23 mouse cellular contexts compared by ENCODE assay signal in genomic region chr8:61617651-61618050, GRCm38 (mm10).
DNase-seq lines count a peak whose midpoint lies in the region; ATAC-seq and TF ChIP-seq lines count a peak whose summit lies in the region.
"Had no signal": no experiment of that assay in that cellular context is flagged by ENCODE, and none has a peak within 500 bp of the region (broad histone marks: within the 10 kb centered on the region; RNA-seq: fewer than 3 reads in every experiment).

No protein-coding gene starts in this region.

- H3K4me1 ChIP-seq in forebrain, embryonic 11.5 days (replicated peaks; ENCODE audit: control insufficient read depth, insufficient read depth, low read length): no peaks in the 10 kb centered on the region
- no peaks in the 10 kb centered on the region for H3K4me1 ChIP-seq in forebrain, postnatal 0 days (ENCODE audit: insufficient read depth)
- peaks cover 27% of the 10 kb centered on the region; the same call in 1 of the 2 replicates for H3K4me1 ChIP-seq in heart, embryonic 10.5 days
- peaks cover 34% of the 10 kb centered on the region for H3K4me1 ChIP-seq in heart, embryonic 15.5 days (replicated peaks)
- H3K4me1 ChIP-seq in lung, postnatal 0 days (ENCODE audit: insufficient read depth, low read depth, low read length): no peaks in the 10 kb centered on the region
- H3K4me1 ChIP-seq in embryonic facial prominence, embryonic 10.5 days: peaks cover 8% of the 10 kb centered on the region
- H3K4me1 ChIP-seq: forebrain, embryonic 12.5 days; hindbrain, embryonic 12.5 days had no signal

- TF ChIP-seq EP300 in lung, postnatal 0 days (IDR thresholded peaks at IDR 0.05): no peak

- H3K9me3 ChIP-seq in forebrain, embryonic 11.5 days (ENCODE audit: control insufficient read depth, low read length): no peaks in the 10 kb centered on the region
- H3K9me3 ChIP-seq in forebrain, postnatal 0 days (ENCODE audit: low read length): no peaks in the 10 kb centered on the region
- H3K9me3 ChIP-seq in heart, embryonic 10.5 days: no peaks in the 10 kb centered on the region
- no peaks in the 10 kb centered on the region for H3K9me3 ChIP-seq in heart, embryonic 15.5 days (replicated peaks)
- no peaks in the 10 kb centered on the region for H3K9me3 ChIP-seq in lung, postnatal 0 days (ENCODE audit: low read length)
- H3K9me3 ChIP-seq in embryonic facial prominence, embryonic 10.5 days: no peaks in the 10 kb centered on the region
- H3K9me3 ChIP-seq: embryonic facial prominence, embryonic 12.5 days; forebrain, embryonic 12.5 days; G1E; hindbrain, embryonic 12.5 days had no signal

- no peak overlapping the region for H3K9ac ChIP-seq in forebrain, embryonic 11.5 days (ENCODE audit: low read length)
- no peak overlapping the region for H3K9ac ChIP-seq in forebrain, postnatal 0 days
- H3K9ac ChIP-seq in heart, embryonic 15.5 days: no peak overlapping the region
- H3K9ac ChIP-seq in lung, postnatal 0 days (replicated peaks; ENCODE audit: low read depth): no peak overlapping the region
- H3K9ac ChIP-seq: embryonic facial prominence, embryonic 12.5 days; forebrain, embryonic 12.5 days; hindbrain, embryonic 12.5 days had no signal

- TF ChIP-seq CTCF in forebrain, postnatal 0 days (IDR thresholded peaks at IDR 0.05; ENCODE audit: low read depth): no peak
- no peak for TF ChIP-seq CTCF in lung, postnatal 0 days (IDR thresholded peaks at IDR 0.05)

- no peaks in the 10 kb centered on the region for H3K27me3 ChIP-seq in forebrain, embryonic 11.5 days (ENCODE audit: control insufficient read depth, insufficient read depth, low read length)
- H3K27me3 ChIP-seq in forebrain, postnatal 0 days (ENCODE audit: insufficient read depth, low read length): no peaks in the 10 kb centered on the region
- H3K27me3 ChIP-seq in heart, embryonic 10.5 days (ENCODE audit: insufficient read depth, poor library complexity, severe bottlenecking): no peaks in the 10 kb centered on the region
- H3K27me3 ChIP-seq in heart, embryonic 15.5 days: no peaks in the 10 kb centered on the region
- H3K27me3 ChIP-seq in lung, postnatal 0 days (replicated peaks; ENCODE audit: insufficient read depth, low read length): no peaks in the 10 kb centered on the region
- H3K27me3 ChIP-seq in embryonic facial prominence, embryonic 10.5 days (replicated peaks; ENCODE audit: low read depth, poor library complexity, severe bottlenecking): no peaks in the 10 kb centered on the region
- H3K27me3 ChIP-seq: embryonic facial prominence, embryonic 12.5 days; forebrain, embryonic 12.5 days; hindbrain, embryonic 12.5 days had no signal

- ATAC-seq in forebrain, embryonic 11.5 days (replicated peaks; ENCODE audit: low FRiP score): no peak
- ATAC-seq in forebrain, postnatal 0 days: no peak
- ATAC-seq in heart, embryonic 15.5 days (replicated peaks; ENCODE audit: insufficient number of reproducible peaks, insufficient read depth, low FRiP score, low read depth): no peak
- ATAC-seq in lung, postnatal 0 days: no peak
- ATAC-seq: CD4-positive, CD25-positive, alpha-beta regulatory T cell, adult 4 months; forebrain, embryonic 16.5 days; hindbrain, embryonic 16.5 days; inflammation-experienced regulatory T-cells, adult 6 months; intestine, postnatal 0 days had no signal

- H3K27ac ChIP-seq in forebrain, embryonic 11.5 days (ENCODE audit: low read depth, low read length): no peak overlapping the region
- no peak overlapping the region for H3K27ac ChIP-seq in forebrain, postnatal 0 days (ENCODE audit: low read depth, low read length)
- no peak overlapping the region; the same call in 1 of the 2 replicates for H3K27ac ChIP-seq in heart, embryonic 10.5 days
- H3K27ac ChIP-seq in heart, embryonic 15.5 days: peak overlapping the region; percentile 67; the same call in 1 of the 2 replicates
- H3K27ac ChIP-seq in lung, postnatal 0 days (ENCODE audit: low read length): no peak overlapping the region
- H3K27ac ChIP-seq in embryonic facial prominence, embryonic 10.5 days (replicated peaks): no peak overlapping the region
- H3K27ac ChIP-seq: embryonic facial prominence, embryonic 12.5 days; forebrain, embryonic 12.5 days; hindbrain, embryonic 12.5 days had no signal

- 88% methylated on average over 2 of the region's 2 CpGs for WGBS in forebrain, embryonic 11.5 days
- WGBS in forebrain, postnatal 0 days: 82% methylated on average over 2 of the region's 2 CpGs
- WGBS in heart, embryonic 10.5 days: 75% methylated on average over 2 of the region's 2 CpGs
- 60% methylated on average over 2 of the region's 2 CpGs for WGBS in heart, embryonic 15.5 days
- 54% methylated on average over 2 of the region's 2 CpGs for WGBS in lung, postnatal 0 days
- 86% methylated on average over 2 of the region's 2 CpGs for WGBS in embryonic facial prominence, embryonic 10.5 days

- H3K4me2 ChIP-seq in forebrain, embryonic 11.5 days (ENCODE audit: low read depth, low read length, severe bottlenecking): no peak overlapping the region
- no peak overlapping the region for H3K4me2 ChIP-seq in forebrain, postnatal 0 days (ENCODE audit: low read depth)
- H3K4me2 ChIP-seq in heart, embryonic 15.5 days: no peak overlapping the region
- H3K4me2 ChIP-seq in lung, postnatal 0 days (replicated peaks; ENCODE audit: low read depth, low read length): no peak overlapping the region
- H3K4me2 ChIP-seq: embryonic facial prominence, embryonic 12.5 days; forebrain, embryonic 12.5 days; hindbrain, embryonic 12.5 days had no signal

- no peaks in the 10 kb centered on the region for H3K36me3 ChIP-seq in forebrain, embryonic 11.5 days (ENCODE audit: control insufficient read depth, insufficient read depth, low read length)
- H3K36me3 ChIP-seq in forebrain, postnatal 0 days (ENCODE audit: insufficient read depth): no peaks in the 10 kb centered on the region
- H3K36me3 ChIP-seq in heart, embryonic 10.5 days: no peaks in the 10 kb centered on the region
- H3K36me3 ChIP-seq in heart, embryonic 15.5 days: no peaks in the 10 kb centered on the region
- H3K36me3 ChIP-seq in lung, postnatal 0 days (ENCODE audit: insufficient read depth, low read length): no peaks in the 10 kb centered on the region
- H3K36me3 ChIP-seq in embryonic facial prominence, embryonic 10.5 days (replicated peaks): no peaks in the 10 kb centered on the region
- H3K36me3 ChIP-seq: embryonic facial prominence, embryonic 12.5 days; forebrain, embryonic 12.5 days; G1E; hindbrain, embryonic 12.5 days had no signal

- peak; percentile 29 for DNase-seq in forebrain, embryonic 11.5 days (ENCODE audit: low spot score)
- DNase-seq in forebrain, postnatal 0 days: no peak
- peak; percentile 63 for DNase-seq in heart, adult 18-20 months
- DNase-seq in heart, embryonic 10.5 days (ENCODE audit: low spot score): no peak
- DNase-seq in lung, postnatal 0 days (ENCODE audit: low spot score): no peak
- DNase-seq in embryonic facial prominence, embryonic 10.5 days (ENCODE audit: low spot score): no peak
- DNase-seq: adrenal gland, adult 8-10 months; adrenal gland, postnatal 36 days; B cell, adult 2 months; cerebellum, adult 2 months; cerebellum, postnatal 10 days; embryo, embryonic 11 days; kidney, adult 8-10 months had no signal

- no peak overlapping the region for H3K4me3 ChIP-seq in forebrain, embryonic 11.5 days (ENCODE audit: low read depth, low read length)
- no peak overlapping the region for H3K4me3 ChIP-seq in forebrain, postnatal 0 days (ENCODE audit: low read depth, low read length)
- H3K4me3 ChIP-seq in heart, embryonic 10.5 days: no peak overlapping the region
- no peak overlapping the region for H3K4me3 ChIP-seq in heart, embryonic 15.5 days
- no peak overlapping the region for H3K4me3 ChIP-seq in lung, postnatal 0 days (ENCODE audit: low read depth, low read length)
- no peak overlapping the region for H3K4me3 ChIP-seq in embryonic facial prominence, embryonic 10.5 days
- H3K4me3 ChIP-seq: embryonic facial prominence, embryonic 12.5 days; forebrain, embryonic 12.5 days; hindbrain, embryonic 12.5 days had no signal

Comparison
In these comparisons a context has a peak if more than half of its experiments do, and no peak if none do; other contexts are left out.
1. DNase-seq: peak in forebrain, embryonic 11.5 days (single experiment) and heart, adult 18-20 months (2 of 2); none in forebrain, postnatal 0 days (single experiment), heart, embryonic 10.5 days (single experiment), lung, postnatal 0 days (single experiment) and embryonic facial prominence, embryonic 10.5 days (single experiment).